Mouse (Mus musculus): ENCODE measurements around the gene Dnah1. TPM values are rescaled to one million over a fixed set of nuclear protein-coding genes. Genes with fewer than 3 reads are reported as not detected.

The Dnah1 gene
- polyA plus RNA-seq, 1 experiment from 2014 or later, result 4.6 TPM

- Histone ChIP-seq H3K4me1 (ENCODE audit: insufficient read depth) (no peaks in the 10 kb centered on the region; the same call in 1 of the 2 replicates), H3K4me3 (ENCODE audit: low read depth, low read length) (no peak overlapping the region), H3K9me3 (ENCODE audit: low read depth, low read length) (no peaks in the 10 kb centered on the region), H3K9ac (no peak overlapping the region), H3K27me3 (ENCODE audit: insufficient read depth, low read length) (no peaks in the 10 kb centered on the region), H3K4me2 (no peak overlapping the region), H3K27ac (ENCODE audit: low read depth) (no peak overlapping the region), H3K36me3 (ENCODE audit: insufficient read depth) (no peaks in the 10 kb centered on the region)
- ATAC-seq (ENCODE audit: insufficient read depth), result no peak
- no peak for DNase-seq
- no peak for TF ChIP-seq CTCF (IDR thresholded peaks at IDR 0.05; ENCODE audit: low read depth)
- 79% methylated on average over 6 of the region's 6 CpGs for WGBS
Observed at GRCm38 (mm10) chr14:31211854-31212253, 111.8 kb downstream of the Dnah1 start.

Other genes with a start within 250 kb of the Dnah1 start
- 60.9 and 74.3 TPM in 2 replicates for gene Smim4, start 194.9 kb downstream of the Dnah1 start, polyA plus RNA-seq (2014; fragmentation: Nextera tagmentation; extraction: Ambion mirVana)
- 476 and 510 TPM in 2 replicates for gene Nt5dc2, start 192.8 kb downstream of the Dnah1 start, polyA plus RNA-seq (2014; fragmentation: Nextera tagmentation; extraction: Ambion mirVana)
- 64.4 and 71.3 TPM in 2 replicates for gene Stab1, start 155.3 kb downstream of the Dnah1 start, polyA plus RNA-seq (2014; fragmentation: Nextera tagmentation; extraction: Ambion mirVana)
- 5.1 and 51.6 TPM in 2 replicates for gene Tnnc1, start 115.6 kb downstream of the Dnah1 start, polyA plus RNA-seq (2014; fragmentation: Nextera tagmentation; extraction: Ambion mirVana)
- gene Nisch, start 107.0 kb downstream of the Dnah1 start, polyA plus RNA-seq (2014; fragmentation: Nextera tagmentation; extraction: Ambion mirVana), result 386 and 411 TPM in 2 replicates
- 0.38 and 0.49 TPM in 2 replicates for gene Sema3g, start 106.0 kb downstream of the Dnah1 start, polyA plus RNA-seq (2014; fragmentation: Nextera tagmentation; extraction: Ambion mirVana)
- 11.8 and 16.5 TPM in 2 replicates for gene Phf7, start 72.6 kb downstream of the Dnah1 start, polyA plus RNA-seq (2014; fragmentation: Nextera tagmentation; extraction: Ambion mirVana)
- 83.1 and 91.5 TPM in 2 replicates for gene Bap1, start 72.4 kb downstream of the Dnah1 start, polyA plus RNA-seq (2014; fragmentation: Nextera tagmentation; extraction: Ambion mirVana)
- 37.4 and 38.3 TPM in 2 replicates for gene Capn7, start 12.7 kb upstream of the Dnah1 start, polyA plus RNA-seq (2014; fragmentation: Nextera tagmentation; extraction: Ambion mirVana)
- gene Sh3bp5, start 112.2 kb upstream of the Dnah1 start, polyA plus RNA-seq (2014; fragmentation: Nextera tagmentation; extraction: Ambion mirVana), result 12.8 and 14.8 TPM in 2 replicates
- gene Eaf1, start 170.5 kb upstream of the Dnah1 start, polyA plus RNA-seq (2014; fragmentation: Nextera tagmentation; extraction: Ambion mirVana), result 27.1 and 27.5 TPM in 2 replicates
- 52.9 and 57.3 TPM in 2 replicates for gene Mettl6, start 171.1 kb upstream of the Dnah1 start, polyA plus RNA-seq (2014; fragmentation: Nextera tagmentation; extraction: Ambion mirVana)